Mouse (Mus musculus): ENCODE data around the gene Cnr2. TPM values are rescaled to one million over a fixed set of nuclear protein-coding genes. Genes with fewer than 3 reads are reported as not detected.
A peak's percentile ranks its signal among the peaks of the same experiment; 100 is the strongest.

Gene Cnr2
- 44.8 and 47.2 TPM in 2 replicates for polyA plus RNA-seq (2012; rRNA removed)

DNA sequence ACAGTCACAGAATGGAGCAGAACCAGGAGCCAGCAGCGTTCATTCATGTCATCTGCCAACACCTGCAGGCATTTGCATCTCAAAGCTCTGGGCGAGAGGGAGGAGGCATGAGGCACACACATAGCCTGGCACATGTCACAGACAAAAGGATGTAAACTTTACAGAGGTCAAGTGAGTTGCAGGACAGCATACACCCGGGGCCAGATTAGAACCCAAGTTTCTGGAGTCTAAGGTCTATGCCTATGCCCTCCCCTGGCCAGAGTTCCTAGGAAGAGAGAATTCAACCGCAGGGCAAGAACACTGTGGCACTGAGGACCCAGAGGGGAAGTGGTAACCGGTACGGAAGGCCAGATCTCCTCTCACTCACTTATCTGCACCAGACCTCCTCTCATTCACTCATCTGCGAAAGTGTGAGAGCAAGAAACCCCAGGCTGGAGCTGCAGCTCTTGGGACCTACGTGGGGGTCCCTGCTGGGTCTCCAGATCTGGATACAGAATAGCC, at the start of gene Cnr2:
Gene Cnr2 (plus strand): TSS at position 324 of the 501 bp plus-strand sequence.
- H3K27ac ChIP-seq (ENCODE audit: insufficient read depth, low read length) = peak within 1 kb of the TSS; percentile 92
- TF ChIP-seq POLR2A (IDR thresholded peaks at IDR 0.05; ENCODE audit: low read depth, low read length) (no peak; the same call in 1 of the 2 replicates), CTCF (IDR thresholded peaks at IDR 0.05; ENCODE audit: extremely low read depth, insufficient read depth, insufficient read length, insufficient replicate concordance) (no peak)
- peak in 1 of 2 experiments; percentile 62 for DNase-seq (ENCODE audit: low read depth in 1 of 2, low spot score in 2 of 2)
- 7% methylated on average over 8 of the region's 8 CpGs for WGBS
- H3K4me3 ChIP-seq (ENCODE audit: extremely low read depth, insufficient read depth, insufficient read length) = peak within 1 kb of the TSS; percentile 71
- no peaks in the 10 kb centered on the region for H3K36me3 ChIP-seq (ENCODE audit: control insufficient read depth, insufficient read depth, low read length)
- peaks cover 23% of the 10 kb centered on the region for H3K4me1 ChIP-seq (ENCODE audit: control insufficient read depth, insufficient read depth, insufficient read length)
- H3K27me3 ChIP-seq (ENCODE audit: control insufficient read depth, insufficient read depth, low read length) = no peaks in the 10 kb centered on the region

DNA sequence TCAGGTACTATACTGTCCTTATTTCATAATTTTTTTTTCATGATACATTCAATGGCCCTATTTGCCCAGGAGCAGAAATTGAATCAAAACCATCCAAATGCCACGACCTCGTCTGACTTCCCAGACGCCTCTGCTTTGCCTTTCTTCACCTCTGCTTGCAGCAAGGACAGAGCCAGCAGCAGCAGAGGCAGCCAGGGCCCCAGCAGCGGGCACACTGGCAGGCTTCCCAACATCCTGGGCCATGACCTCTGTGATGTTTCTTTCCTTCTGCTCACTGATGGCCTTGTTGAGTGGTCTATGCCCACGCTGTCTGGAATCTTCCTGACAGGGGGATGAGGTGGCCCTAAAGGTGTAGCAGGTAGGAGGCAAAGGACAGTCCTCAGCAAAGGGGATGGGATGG, 47.6 kb upstream of the Cnr2 start:
- Histone ChIP-seq H3K4me3 (ENCODE audit: extremely low read depth, insufficient read depth, insufficient read length) (no peak overlapping the region), H3K36me3 (ENCODE audit: control insufficient read depth, insufficient read depth, low read length) (no peaks in the 10 kb centered on the region), H3K27ac (ENCODE audit: insufficient read depth, low read length) (no peak overlapping the region), H3K27me3 (ENCODE audit: control insufficient read depth, insufficient read depth, low read length) (no peaks in the 10 kb centered on the region), H3K4me1 (ENCODE audit: control insufficient read depth, insufficient read depth, insufficient read length) (no peaks in the 10 kb centered on the region)
- DNase-seq (ENCODE audit: low read depth in 1 of 2, low spot score in 2 of 2) = no peak
- WGBS = 66% methylated on average over 5 of the region's 5 CpGs
- TF ChIP-seq POLR2A (IDR thresholded peaks at IDR 0.05; ENCODE audit: low read depth, low read length) = no peak
- TF ChIP-seq CTCF (IDR thresholded peaks at IDR 0.05; ENCODE audit: extremely low read depth, insufficient read depth, insufficient read length, insufficient replicate concordance) = no peak

DNA sequence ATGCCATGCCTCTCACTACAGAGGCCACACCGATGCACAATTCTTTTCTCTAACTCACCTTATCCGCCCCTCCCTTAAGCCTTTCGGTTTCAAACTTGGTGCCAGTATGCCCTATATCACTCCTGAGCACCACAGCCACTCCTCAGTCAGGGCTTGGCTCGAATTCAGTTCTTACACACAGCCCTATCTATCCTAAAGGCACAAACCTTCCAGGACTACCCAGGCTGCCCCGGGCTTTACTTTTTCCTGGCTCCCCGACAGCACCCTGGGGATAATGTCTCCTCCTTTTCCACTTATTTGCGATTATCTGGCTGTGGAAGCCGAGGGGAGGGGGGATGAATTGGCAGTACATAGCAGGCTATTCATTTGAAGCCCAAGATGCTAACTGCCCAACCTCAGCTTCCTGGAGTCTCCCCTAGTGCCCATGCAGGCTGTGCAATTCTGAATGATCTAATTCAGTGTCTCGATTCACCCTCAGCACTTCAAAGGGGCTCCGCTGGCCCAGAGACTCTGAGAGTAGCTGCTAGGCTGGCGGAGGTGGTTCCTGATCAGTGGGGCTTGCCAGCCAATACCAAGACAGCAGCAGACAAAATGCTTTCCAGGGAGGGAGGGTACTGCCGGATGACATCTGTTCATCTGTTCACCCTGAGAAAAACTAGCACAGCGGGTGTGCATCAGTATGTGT, 44.6 kb upstream of the Cnr2 start:
- no peaks in the 10 kb centered on the region for H3K36me3 ChIP-seq (ENCODE audit: control insufficient read depth, insufficient read depth, low read length)
- H3K27ac ChIP-seq (ENCODE audit: insufficient read depth, low read length) = peak overlapping the region; percentile 52; the same call in 1 of the 2 replicates
- H3K4me3 ChIP-seq (ENCODE audit: extremely low read depth, insufficient read depth, insufficient read length) = no peak overlapping the region
- H3K27me3 ChIP-seq (ENCODE audit: control insufficient read depth, insufficient read depth, low read length) = no peaks in the 10 kb centered on the region
- TF ChIP-seq CTCF (IDR thresholded peaks at IDR 0.05; ENCODE audit: extremely low read depth, insufficient read depth, insufficient read length, insufficient replicate concordance) = no peak
- TF ChIP-seq POLR2A (IDR thresholded peaks at IDR 0.05; ENCODE audit: low read depth, low read length) = no peak
- peaks cover 4% of the 10 kb centered on the region; the same call in 1 of the 2 replicates for H3K4me1 ChIP-seq (ENCODE audit: control insufficient read depth, insufficient read depth, insufficient read length)
- no peak for DNase-seq (ENCODE audit: low read depth in 1 of 2, low spot score in 2 of 2)
- WGBS = 56% methylated on average over 13 of the region's 13 CpGs

DNA sequence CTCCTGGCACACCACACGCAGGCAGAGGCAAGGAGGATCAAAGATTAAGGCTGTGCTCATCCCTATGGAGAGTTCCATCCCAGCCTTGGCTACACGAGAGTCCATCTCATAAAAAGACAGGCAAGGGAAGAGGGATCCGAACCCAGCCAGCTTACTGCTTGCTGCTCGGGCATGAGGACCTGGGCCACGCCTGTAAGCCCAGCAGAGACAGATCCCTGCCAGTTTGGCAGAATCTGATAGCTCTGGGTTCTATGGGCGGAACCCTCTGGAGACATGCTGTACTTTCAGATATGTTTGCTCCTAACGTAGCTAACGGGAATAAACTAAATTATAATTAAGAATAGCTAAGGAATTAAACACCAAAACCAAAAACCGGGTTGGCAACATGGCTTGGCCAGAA, 43.3 kb upstream of the Cnr2 start:
- no peak overlapping the region for H3K4me3 ChIP-seq (ENCODE audit: extremely low read depth, insufficient read depth, insufficient read length)
- DNase-seq (ENCODE audit: low read depth in 1 of 2, low spot score in 2 of 2) = no peak
- peak overlapping the region; percentile 37; the same call in 1 of the 2 replicates for H3K27ac ChIP-seq (ENCODE audit: insufficient read depth, low read length)
- 85% methylated on average over 9 of the region's 9 CpGs for WGBS
- H3K36me3 ChIP-seq (ENCODE audit: control insufficient read depth, insufficient read depth, low read length) = no peaks in the 10 kb centered on the region
- no peaks in the 10 kb centered on the region for H3K27me3 ChIP-seq (ENCODE audit: control insufficient read depth, insufficient read depth, low read length)
- peaks cover 4% of the 10 kb centered on the region; the same call in 1 of the 2 replicates for H3K4me1 ChIP-seq (ENCODE audit: control insufficient read depth, insufficient read depth, insufficient read length)
- TF ChIP-seq POLR2A (IDR thresholded peaks at IDR 0.05; ENCODE audit: low read depth, low read length) = no peak
- no peak for TF ChIP-seq CTCF (IDR thresholded peaks at IDR 0.05; ENCODE audit: extremely low read depth, insufficient read depth, insufficient read length, insufficient replicate concordance)

DNA sequence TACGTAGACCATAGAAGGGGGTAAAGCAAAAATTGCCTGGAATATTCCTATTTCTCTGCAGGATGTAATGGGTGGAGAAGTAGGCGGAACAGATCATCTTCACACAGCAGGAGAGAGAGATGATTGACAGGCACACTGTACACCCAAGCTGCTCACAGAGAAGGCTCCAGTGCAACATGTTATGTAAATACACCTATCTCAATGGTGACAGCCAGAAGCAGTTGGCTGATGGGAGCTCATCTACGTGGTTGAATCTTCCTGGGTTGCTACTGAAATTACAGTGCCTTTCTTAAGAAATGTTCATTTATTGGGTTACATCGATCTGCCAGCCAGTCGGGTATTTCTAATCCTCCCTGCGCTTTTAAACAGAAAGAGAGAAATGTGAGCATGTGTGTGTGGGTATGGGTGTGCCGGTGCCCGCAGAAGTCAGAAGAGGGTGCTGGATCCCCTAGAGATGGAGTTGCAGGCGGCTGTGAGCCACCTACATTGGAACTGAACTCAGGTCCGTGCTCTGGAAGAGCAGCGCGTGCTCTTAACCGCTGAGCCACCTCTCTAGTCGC, 41.1 kb upstream of the Cnr2 start:
- H3K36me3 ChIP-seq (ENCODE audit: control insufficient read depth, insufficient read depth, low read length) = no peaks in the 10 kb centered on the region
- no peak for DNase-seq (ENCODE audit: low read depth in 1 of 2, low spot score in 2 of 2)
- H3K27me3 ChIP-seq (ENCODE audit: control insufficient read depth, insufficient read depth, low read length) = no peaks in the 10 kb centered on the region
- no peak overlapping the region for H3K4me3 ChIP-seq (ENCODE audit: extremely low read depth, insufficient read depth, insufficient read length)
- WGBS = 94% methylated on average over 14 of the region's 14 CpGs
- no peak for TF ChIP-seq CTCF (IDR thresholded peaks at IDR 0.05; ENCODE audit: extremely low read depth, insufficient read depth, insufficient read length, insufficient replicate concordance)
- TF ChIP-seq POLR2A (IDR thresholded peaks at IDR 0.05; ENCODE audit: low read depth, low read length) = no peak
- H3K4me1 ChIP-seq (ENCODE audit: control insufficient read depth, insufficient read depth, insufficient read length) = peaks cover 6% of the 10 kb centered on the region; the same call in 1 of the 2 replicates
- no peak overlapping the region for H3K27ac ChIP-seq (ENCODE audit: insufficient read depth, low read length)

DNA sequence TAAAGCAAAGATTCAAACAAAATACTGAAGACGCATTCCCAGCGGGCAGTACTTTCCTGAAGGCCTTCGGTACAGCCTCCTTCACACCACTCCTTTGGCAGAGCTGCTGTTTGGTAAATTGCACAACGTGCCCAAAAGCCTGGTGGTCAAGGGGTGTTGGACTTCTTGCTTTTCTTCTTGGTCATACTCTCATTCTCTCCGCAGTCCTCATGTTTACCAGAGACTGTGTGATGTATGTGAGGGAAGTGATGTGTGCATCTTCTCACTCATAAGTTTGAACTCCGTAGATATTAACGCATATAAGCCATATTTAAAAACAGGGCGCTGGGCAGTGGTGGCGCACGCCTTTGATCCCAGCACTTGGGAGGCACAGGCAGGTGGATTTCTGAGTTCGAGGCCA, 40.6 kb upstream of the Cnr2 start:
- TF ChIP-seq CTCF (IDR thresholded peaks at IDR 0.05; ENCODE audit: extremely low read depth, insufficient read depth, insufficient read length, insufficient replicate concordance) (no peak), POLR2A (IDR thresholded peaks at IDR 0.05; ENCODE audit: low read depth, low read length) (no peak)
- no peaks in the 10 kb centered on the region for H3K27me3 ChIP-seq (ENCODE audit: control insufficient read depth, insufficient read depth, low read length)
- WGBS = 85% methylated on average over 11 of the region's 11 CpGs
- no peak overlapping the region for H3K27ac ChIP-seq (ENCODE audit: insufficient read depth, low read length)
- no peaks in the 10 kb centered on the region for H3K36me3 ChIP-seq (ENCODE audit: control insufficient read depth, insufficient read depth, low read length)
- no peak for DNase-seq (ENCODE audit: low read depth in 1 of 2, low spot score in 2 of 2)
- no peak overlapping the region for H3K4me3 ChIP-seq (ENCODE audit: extremely low read depth, insufficient read depth, insufficient read length)
- peaks cover 6% of the 10 kb centered on the region; the same call in 1 of the 2 replicates for H3K4me1 ChIP-seq (ENCODE audit: control insufficient read depth, insufficient read depth, insufficient read length)
